Mouse (Mus musculus) embryonic facial prominence, embryonic 13.5 days (tissue): ENCODE measurements at regions not wholly inside any gene's neighbourhood (a gene's known extent, or its start where the extent isn't known, plus 50 kb on each side); places are given as distances from the start of the nearest gene placed in this dataset.
"Not testable (repeated sequence)": the region's sequence is repeated elsewhere in the genome, so short reads cannot be mapped to it uniquely, and the experiment has no call there.

Source experiments
- ATAC-seq: fragments of 200-750 bp; cut with Nextera tagmentation; 2 replicates; pipeline ENCODE4 v1.8.0; 2017; ENCODE audit warnings: low read depth; ENCODE audit not compliant: insufficient number of reproducible peaks, insufficient read depth, low FRiP score, low TSS enrichment
- H3K27ac ChIP-seq: fragments of 300-500 bp; sonication (generic); 2 replicates; pipeline ENCODE4 v1.5.1; 2015; ENCODE audit warnings: moderate library complexity, mild to moderate bottlenecking, inconsistent platforms
- H3K27me3 ChIP-seq: fragments of 300-500 bp; sonication (generic); 2 replicates; pipeline ENCODE4 v1.6.1; 2015; ENCODE audit warnings: mild to moderate bottlenecking, inconsistent platforms
- H3K36me3 ChIP-seq: fragments of 300-500 bp; sonication (generic); 2 replicates; pipeline ENCODE4 v1.6.1; 2015; ENCODE audit warnings: mild to moderate bottlenecking, inconsistent platforms
- H3K4me1 ChIP-seq: fragments of 300-500 bp; sonication (generic); 2 replicates; pipeline ENCODE4 v1.6.1; 2015; ENCODE audit warnings: inconsistent platforms
- H3K4me2 ChIP-seq: fragments of 300-500 bp; sonication (generic); 2 replicates; pipeline ENCODE4 v1.6.1; 2015; ENCODE audit warnings: moderate library complexity, mild to moderate bottlenecking, inconsistent platforms
- H3K4me3 ChIP-seq: fragments of 300-500 bp; sonication (generic); 2 replicates; pipeline ENCODE4 v1.5.1; 2015; ENCODE audit warnings: mild to moderate bottlenecking, inconsistent platforms
- H3K9ac ChIP-seq: fragments of 300-500 bp; sonication (generic); 2 replicates; pipeline ENCODE4 v1.6.1; 2015; ENCODE audit warnings: mild to moderate bottlenecking, inconsistent platforms
- H3K9me3 ChIP-seq: fragments of 300-500 bp; sonication (generic); 2 replicates; pipeline ENCODE4 v1.6.1; 2016; ENCODE audit warnings: inconsistent platforms
- WGBS: fragments of 180-500 bp; shearing (Covaris S2); methylation state at CpG from one replicate; pipeline ENCODE4 v1.1.7; 2015; ENCODE audit warnings: mixed read lengths; 5-methylcytosine and 5-hydroxymethylcytosine counted together

DNA sequence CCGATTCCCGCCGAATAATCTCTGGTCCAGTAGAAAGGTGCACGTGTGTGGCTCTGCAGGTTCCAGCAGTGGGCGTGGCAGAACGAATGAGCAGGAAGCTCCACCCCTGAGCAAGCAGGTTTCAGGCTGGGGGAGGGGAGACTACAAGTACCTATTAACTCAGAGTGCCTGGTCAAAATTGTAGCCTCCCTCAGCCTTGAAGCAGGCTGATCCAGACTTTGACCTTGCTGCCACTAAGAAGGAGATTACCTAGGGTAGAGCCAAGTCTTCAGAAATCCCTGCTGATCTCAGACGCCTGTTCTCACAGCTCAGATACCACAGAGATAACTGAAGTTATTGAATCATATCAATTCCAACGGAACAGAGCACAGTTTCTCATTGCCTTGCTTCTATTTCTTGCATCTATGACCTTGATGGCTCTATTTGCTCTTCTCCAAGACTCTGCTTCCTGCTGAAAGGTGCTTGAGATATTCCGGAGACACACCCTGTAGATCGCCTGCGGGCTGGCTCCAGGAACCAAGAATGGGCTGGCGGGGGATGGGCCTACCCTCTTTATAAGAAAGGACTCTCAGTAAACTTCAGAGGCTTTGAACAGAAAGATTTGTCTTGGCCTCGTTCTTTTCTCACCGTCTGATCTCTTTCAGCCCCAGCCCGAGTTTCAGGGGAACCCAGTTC lies 165.1 kb upstream of the Sdr16c6 start:
- H3K27ac ChIP-seq, H3K4me2 ChIP-seq, H3K36me3 ChIP-seq, H3K9me3 ChIP-seq, H3K4me3 ChIP-seq, H3K9ac ChIP-seq, H3K27me3 ChIP-seq, H3K4me1 ChIP-seq, ATAC-seq: not testable (repeated sequence)
- WGBS = 86% methylated on average over 15 of the region's 15 CpGs

GRCm38 (mm10) chr4:4226209-4226608 lies 148.9 kb upstream of the Sdr16c6 start:
- 15% methylated on average over 1 of the region's 1 CpGs for WGBS
- Histone ChIP-seq H3K9me3 (no peaks in the 10 kb centered on the region), H3K27ac (no peak overlapping the region), H3K36me3 (no peaks in the 10 kb centered on the region), H3K9ac (no peak overlapping the region), H3K4me3 (no peak overlapping the region), H3K4me2 (no peak overlapping the region), H3K4me1 (no peaks in the 10 kb centered on the region), H3K27me3 (no peaks in the 10 kb centered on the region)
- ATAC-seq = no peak

GRCm38 (mm10) chr4:4219701-4220100 lies 142.4 kb upstream of the Sdr16c6 start:
- H3K9ac ChIP-seq = no peak overlapping the region
- H3K36me3 ChIP-seq = no peaks in the 10 kb centered on the region
- no peak overlapping the region for H3K4me3 ChIP-seq
- no peak for ATAC-seq
- no peaks in the 10 kb centered on the region for H3K27me3 ChIP-seq
- no peak overlapping the region for H3K4me2 ChIP-seq
- no peaks in the 10 kb centered on the region for H3K9me3 ChIP-seq
- 72% methylated on average over 2 of the region's 2 CpGs for WGBS
- no peaks in the 10 kb centered on the region; the same call in 1 of the 2 replicates for H3K4me1 ChIP-seq
- no peak overlapping the region for H3K27ac ChIP-seq

GRCm38 (mm10) chr4:4211892-4212291 lies 134.6 kb upstream of the Sdr16c6 start:
- H3K36me3 ChIP-seq = no peaks in the 10 kb centered on the region
- no peak for ATAC-seq
- no peak overlapping the region for H3K4me2 ChIP-seq
- H3K9me3 ChIP-seq = no peaks in the 10 kb centered on the region
- no peak overlapping the region for H3K9ac ChIP-seq
- no peak overlapping the region for H3K27ac ChIP-seq
- no peaks in the 10 kb centered on the region for H3K27me3 ChIP-seq
- H3K4me1 ChIP-seq = no peaks in the 10 kb centered on the region
- no peak overlapping the region for H3K4me3 ChIP-seq
- WGBS = 89% methylated on average over 2 of the region's 2 CpGs

DNA sequence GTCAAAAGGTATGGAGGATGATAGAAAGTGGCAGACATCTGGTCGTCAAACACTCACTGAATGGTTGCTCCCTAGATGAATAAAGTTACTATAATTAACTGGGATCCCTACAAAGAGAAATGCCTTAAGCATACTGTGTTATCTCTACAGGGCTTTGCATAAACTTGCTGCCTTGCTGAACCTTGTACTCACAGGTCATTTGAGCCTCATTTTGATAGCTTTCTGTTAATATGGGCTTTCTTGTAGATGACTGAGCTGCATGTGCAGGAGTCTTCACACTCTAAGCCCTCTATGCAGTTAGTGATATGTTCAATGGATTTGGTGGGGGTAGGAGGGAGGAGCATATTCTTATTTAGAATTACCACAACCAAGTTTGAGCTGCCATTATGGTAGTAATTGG lies 127.8 kb upstream of the Sdr16c6 start:
- Histone ChIP-seq H3K4me3 (no peak overlapping the region), H3K27me3 (no peaks in the 10 kb centered on the region), H3K27ac (no peak overlapping the region), H3K36me3 (no peaks in the 10 kb centered on the region), H3K4me2 (no peak overlapping the region), H3K9me3 (no peaks in the 10 kb centered on the region), H3K4me1 (no peaks in the 10 kb centered on the region), H3K9ac (no peak overlapping the region)
- WGBS = 55% methylated on average over 1 of the region's 1 CpGs
- no peak for ATAC-seq

DNA sequence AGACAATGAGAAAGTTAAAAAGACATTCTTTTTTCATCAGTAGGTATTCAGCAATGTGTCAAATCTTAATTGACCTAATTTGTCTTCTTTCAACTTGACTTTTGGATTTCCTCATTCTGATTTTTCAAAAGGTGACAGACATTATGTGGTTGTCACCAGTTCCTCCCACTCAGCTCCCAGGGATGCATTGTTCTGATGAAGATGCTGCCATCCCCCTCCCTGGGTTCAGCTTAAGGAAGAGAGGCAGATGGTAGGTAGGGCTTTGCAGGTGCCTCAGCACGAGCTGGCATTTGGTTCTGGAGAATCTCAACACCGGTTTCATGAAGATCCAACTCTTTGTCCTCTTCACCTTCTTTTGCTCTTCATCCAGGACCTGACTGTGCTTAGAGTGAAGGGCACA lies 122.0 kb upstream of the Sdr16c6 start:
- H3K27me3 ChIP-seq = no peaks in the 10 kb centered on the region
- H3K9me3 ChIP-seq = no peaks in the 10 kb centered on the region
- WGBS = 63% methylated on average over 2 of the region's 2 CpGs
- H3K4me1 ChIP-seq = peaks cover 18% of the 10 kb centered on the region
- H3K4me3 ChIP-seq = no peak overlapping the region
- H3K27ac ChIP-seq = no peak overlapping the region
- no peak for ATAC-seq
- H3K4me2 ChIP-seq = no peak overlapping the region
- no peaks in the 10 kb centered on the region for H3K36me3 ChIP-seq
- H3K9ac ChIP-seq = no peak overlapping the region

DNA sequence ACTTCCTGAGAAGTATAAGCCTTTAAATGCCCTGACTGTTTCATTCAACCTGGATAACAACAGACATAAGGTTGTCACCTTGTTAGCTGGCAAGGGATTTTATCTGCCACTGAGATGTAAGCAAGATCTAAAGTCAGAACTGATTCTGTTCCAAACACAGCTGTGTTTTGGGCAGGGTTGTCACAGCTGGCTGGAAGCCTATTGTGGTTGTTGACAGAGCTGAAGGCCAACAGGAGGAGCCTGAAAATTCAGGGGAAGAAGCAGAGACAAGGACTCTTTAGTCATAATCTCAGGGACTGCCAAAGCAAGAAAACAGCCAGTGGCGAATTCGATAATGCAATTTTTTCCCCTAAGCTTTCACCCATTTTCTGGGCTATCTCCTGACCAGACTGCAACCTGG lies 118.5 kb upstream of the Sdr16c6 start:
- Histone ChIP-seq H3K4me1 (peaks cover 24% of the 10 kb centered on the region), H3K4me2 (no peak overlapping the region), H3K4me3 (no peak overlapping the region), H3K9me3 (no peaks in the 10 kb centered on the region), H3K36me3 (no peaks in the 10 kb centered on the region), H3K27me3 (no peaks in the 10 kb centered on the region), H3K9ac (no peak overlapping the region), H3K27ac (no peak overlapping the region)
- no peak for ATAC-seq
- 75% methylated on average over 2 of the region's 2 CpGs for WGBS

DNA sequence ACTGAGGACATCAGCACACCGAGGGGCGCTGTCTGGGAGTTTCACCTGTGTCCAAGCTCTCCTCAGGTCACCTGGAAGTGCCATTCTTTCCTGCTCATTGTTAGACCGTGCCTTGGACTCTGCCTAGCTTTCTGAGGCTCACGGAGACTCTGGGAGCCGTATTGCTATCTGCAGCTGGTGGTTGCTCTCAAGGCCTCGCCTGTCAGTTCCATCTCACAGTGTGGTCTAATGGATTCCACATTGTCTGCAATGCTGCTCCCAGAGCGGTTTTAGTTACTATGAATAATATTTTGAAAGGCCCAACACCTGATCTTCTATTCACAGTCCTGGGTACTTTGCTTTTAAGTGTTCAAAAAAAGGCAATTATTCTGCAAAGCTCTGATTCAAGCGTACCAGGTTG lies 117.9 kb upstream of the Sdr16c6 start:
- H3K27me3 ChIP-seq = no peaks in the 10 kb centered on the region
- H3K4me3 ChIP-seq = no peak overlapping the region
- H3K4me2 ChIP-seq = 0 out of 2 replicates have a peak overlapping the region, but pooled peaks have one; percentile 2
- no peaks in the 10 kb centered on the region for H3K36me3 ChIP-seq
- peak overlapping the region; percentile 44; the same call in 1 of the 2 replicates for H3K27ac ChIP-seq
- 34% methylated on average over 8 of the region's 8 CpGs for WGBS
- no peak overlapping the region for H3K9ac ChIP-seq
- no peaks in the 10 kb centered on the region for H3K9me3 ChIP-seq
- peaks cover 24% of the 10 kb centered on the region for H3K4me1 ChIP-seq
- ATAC-seq = no peak
